Mouse (Mus musculus) bone marrow macrophage, adult 2 months (primary cell): ENCODE measurements around the gene Pnpla2.

Source experiments
- CTCF ChIP-seq: IDR thresholded peaks from 2 replicates; pipeline ENCODE4 v1.5.1; 2012; ENCODE audit warnings: low read depth, mild to moderate bottlenecking, low read length, moderate library complexity
- POLR2A ChIP-seq: IDR thresholded peaks from 2 replicates; pipeline ENCODE4 v1.6.1; 2012; ENCODE audit warnings: mild to moderate bottlenecking, low read depth, low read length, borderline replicate concordance

DNA sequence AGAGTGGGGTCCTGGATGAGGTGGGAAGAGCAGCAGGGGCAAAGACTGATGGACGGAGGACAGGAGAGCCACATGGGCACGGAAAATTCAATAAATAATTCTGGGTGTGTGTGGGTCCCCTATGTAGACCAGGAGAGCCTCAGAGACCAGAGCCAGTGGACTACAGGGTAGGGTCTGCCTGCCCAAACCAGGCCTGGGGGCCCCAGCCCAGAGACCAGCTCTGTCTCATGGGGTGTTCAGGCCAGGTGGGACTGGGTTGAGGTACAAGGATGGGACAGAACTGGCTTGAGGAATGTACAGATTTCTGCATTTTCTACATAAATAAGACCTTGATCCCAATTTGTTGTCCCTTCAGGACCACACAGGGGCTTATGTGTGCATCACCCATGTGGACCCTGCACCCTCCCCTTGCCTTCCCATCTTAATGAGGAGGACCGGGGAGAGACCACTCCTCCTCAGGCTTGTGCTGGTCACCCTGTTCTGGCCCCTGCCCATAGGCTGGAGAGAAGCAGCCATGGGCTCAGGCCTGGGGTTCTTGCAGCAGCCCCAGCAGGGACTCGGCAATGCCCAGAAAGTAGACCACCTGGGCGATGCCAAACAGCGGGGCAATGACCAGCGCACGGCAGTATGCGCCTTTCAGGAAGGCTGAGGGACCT is 24.3 kb upstream of the Pnpla2 start:
- TF ChIP-seq POLR2A (no peak), CTCF (no peak)
